Comparison of ENCODE assay signal across 31 mouse cellular contexts in the genomic region with DNA sequence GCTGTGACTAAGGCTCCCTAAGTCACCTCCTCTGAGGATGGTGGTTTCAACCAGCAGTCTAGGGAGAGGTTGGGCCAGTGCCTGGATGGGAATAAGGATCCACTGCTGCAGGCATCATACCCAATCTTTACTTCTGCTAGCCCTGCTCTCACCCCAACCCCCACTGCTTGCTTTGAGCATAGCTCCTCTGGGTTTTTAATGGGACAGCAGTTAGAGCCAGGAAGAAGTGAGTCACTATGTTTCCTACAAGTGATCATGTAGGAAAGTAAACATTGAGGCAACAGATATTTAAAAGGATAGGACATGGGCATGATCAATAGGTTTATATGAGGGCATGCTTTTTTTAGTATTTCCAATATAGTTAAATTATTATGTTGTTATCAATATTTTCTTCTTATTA.
"Had no signal": no experiment of that assay in that cellular context is flagged by ENCODE, and none has a peak within 500 bp of the region (broad histone marks: within the 10 kb centered on the region; RNA-seq: fewer than 3 reads in every experiment).

No protein-coding gene starts in this region.

- DNase-seq: left cerebral cortex, postnatal 4 days; liver; liver, embryonic 13.5 days; liver, postnatal 0 days; lung, adult 18-20 months; lung, adult 2 months; lung, embryonic 14.5 days; lung, postnatal 10 days; lung, postnatal 14 days; lung, postnatal 36 days; lung, postnatal 4 days; midbrain, embryonic 14.5 days had no signal

- H3K9me3 ChIP-seq: limb, embryonic 10.5 days; limb, embryonic 12.5 days; limb, embryonic 13.5 days; limb, embryonic 15.5 days; liver, embryonic 12.5 days; liver, embryonic 13.5 days; liver, embryonic 15.5 days; lung, embryonic 15.5 days; midbrain, embryonic 10.5 days; midbrain, embryonic 12.5 days; midbrain, embryonic 13.5 days; midbrain, embryonic 15.5 days; neural tube, embryonic 12.5 days; neural tube, embryonic 13.5 days had no signal

- H3K27me3 ChIP-seq: limb, embryonic 12.5 days; limb, embryonic 13.5 days; limb, embryonic 15.5 days; liver, embryonic 12.5 days; liver, embryonic 13.5 days; liver, embryonic 15.5 days; lung, embryonic 15.5 days; megakaryocyte, embryonic 14.5 days; midbrain, embryonic 12.5 days; midbrain, embryonic 13.5 days; midbrain, embryonic 15.5 days; neural tube, embryonic 12.5 days; neural tube, embryonic 13.5 days had no signal

- H3K4me2 ChIP-seq: limb, embryonic 12.5 days; limb, embryonic 13.5 days; limb, embryonic 15.5 days; liver, embryonic 11.5 days; liver, embryonic 12.5 days; liver, embryonic 13.5 days; liver, embryonic 15.5 days; lung, embryonic 14.5 days; lung, embryonic 15.5 days; midbrain, embryonic 11.5 days; midbrain, embryonic 12.5 days; midbrain, embryonic 13.5 days; midbrain, embryonic 15.5 days; neural tube, embryonic 12.5 days; neural tube, embryonic 13.5 days had no signal

- H3K4me3 ChIP-seq: limb, embryonic 10.5 days; limb, embryonic 12.5 days; limb, embryonic 13.5 days; limb, embryonic 15.5 days; liver, embryonic 12.5 days; liver, embryonic 13.5 days; liver, embryonic 15.5 days; lung, embryonic 15.5 days; megakaryocyte, embryonic 14.5 days; midbrain, embryonic 10.5 days; midbrain, embryonic 12.5 days; midbrain, embryonic 13.5 days; midbrain, embryonic 15.5 days; myocyte; neural tube, embryonic 12.5 days; neural tube, embryonic 13.5 days had no signal

- H3K4me1 ChIP-seq: limb, embryonic 10.5 days; limb, embryonic 12.5 days; liver, embryonic 12.5 days; liver, embryonic 13.5 days; liver, embryonic 15.5 days; lung, embryonic 15.5 days; megakaryocyte, embryonic 14.5 days; midbrain, embryonic 10.5 days; midbrain, embryonic 12.5 days; midbrain, embryonic 13.5 days; midbrain, embryonic 15.5 days; neural tube, embryonic 12.5 days; neural tube, embryonic 13.5 days had no signal

- H3K27ac ChIP-seq: limb, embryonic 10.5 days; limb, embryonic 12.5 days; limb, embryonic 13.5 days; limb, embryonic 15.5 days; liver, embryonic 12.5 days; liver, embryonic 13.5 days; liver, embryonic 14.5 days; liver, embryonic 15.5 days; lung, embryonic 15.5 days; macrophage; midbrain, embryonic 10.5 days; midbrain, embryonic 12.5 days; midbrain, embryonic 13.5 days; midbrain, embryonic 15.5 days; neural tube, embryonic 12.5 days; neural tube, embryonic 13.5 days had no signal

- H3K9ac ChIP-seq: limb, embryonic 12.5 days; limb, embryonic 13.5 days; limb, embryonic 15.5 days; liver, embryonic 12.5 days; liver, embryonic 13.5 days; liver, embryonic 14.5 days; liver, embryonic 15.5 days; liver, postnatal 0 days; lung, embryonic 14.5 days; lung, embryonic 15.5 days; midbrain, embryonic 12.5 days; midbrain, embryonic 13.5 days; midbrain, embryonic 15.5 days; neural tube, embryonic 12.5 days; neural tube, embryonic 13.5 days had no signal

- H3K36me3 ChIP-seq: limb, embryonic 10.5 days; limb, embryonic 12.5 days; limb, embryonic 13.5 days; limb, embryonic 15.5 days; liver, embryonic 12.5 days; liver, embryonic 13.5 days; liver, embryonic 15.5 days; lung, embryonic 15.5 days; midbrain, embryonic 10.5 days; midbrain, embryonic 12.5 days; midbrain, embryonic 13.5 days; midbrain, embryonic 15.5 days; neural tube, embryonic 12.5 days; neural tube, embryonic 13.5 days had no signal
